Comparison of ENCODE assay signal across 8 mouse cellular contexts in genomic region chr14:105898266-105899111, GRCm38 (mm10). TPM values are rescaled to one million over a fixed set of nuclear protein-coding genes. Genes with fewer than 3 reads are reported as not detected.
DNase-seq lines count a peak whose midpoint lies in the region; ATAC-seq and TF ChIP-seq lines count a peak whose summit lies in the region.

No protein-coding gene starts in this region.

- TF ChIP-seq POLR2A in bone marrow, adult 2 months (IDR thresholded peaks at IDR 0.05; ENCODE audit: borderline replicate concordance, control insufficient read depth, low read depth, low read length), result no peak

- DNase-seq in embryonic facial prominence, embryonic 14.5 days (ENCODE audit: low spot score), result peak; percentile 79
- DNase-seq in heart, embryonic 10.5 days (ENCODE audit: low spot score), result peak; percentile 90
- DNase-seq in midbrain, embryonic 14.5 days, result peak; percentile 92
- DNase-seq in spleen, adult 12 weeks (ENCODE audit: low spot score), result peak; percentile 35

- peak overlapping the region; percentile 30; the same call in 1 of the 2 replicates for H3K27ac ChIP-seq in bone marrow, adult 2 months (ENCODE audit: control insufficient read depth, insufficient read depth, low read depth, low read length, poor library complexity)
- H3K27ac ChIP-seq in embryonic facial prominence, embryonic 14.5 days (replicated peaks; ENCODE audit: low read depth, low read length), result peak overlapping the region; percentile 99
- peak overlapping the region; percentile 98 for H3K27ac ChIP-seq in heart, embryonic 10.5 days
- peak overlapping the region; percentile 99 for H3K27ac ChIP-seq in kidney, embryonic 14.5 days (ENCODE audit: low read depth, low read length)
- H3K27ac ChIP-seq in limb, embryonic 13.5 days, result peak overlapping the region; percentile 99
- peak overlapping the region; percentile 99 for H3K27ac ChIP-seq in midbrain, embryonic 14.5 days (replicated peaks; ENCODE audit: low read depth, low read length)

- peak; percentile 3 for ATAC-seq in embryonic facial prominence, embryonic 14.5 days (ENCODE audit: low read depth)
- ATAC-seq in kidney, embryonic 14.5 days (ENCODE audit: low FRiP score, low TSS enrichment), result peak; percentile 26
- peak; percentile 1; the same call in 1 of the 2 replicates for ATAC-seq in limb, embryonic 13.5 days (ENCODE audit: low FRiP score, low read depth)
- ATAC-seq in midbrain, embryonic 14.5 days (ENCODE audit: low FRiP score, low TSS enrichment), result peak; percentile 21
- no peak for ATAC-seq in erythroid progenitor cell, adult 5-6 weeks (replicated peaks; ENCODE audit: low FRiP score, poor library complexity, severe bottlenecking)

- peaks cover under 1% of the 10 kb centered on the region; the same call in 1 of the 2 replicates for H3K36me3 ChIP-seq in embryonic facial prominence, embryonic 14.5 days (ENCODE audit: control insufficient read depth, insufficient read depth, low read length)
- H3K36me3 ChIP-seq in heart, embryonic 10.5 days, result peaks cover 1% of the 10 kb centered on the region; the same call in 1 of the 2 replicates
- H3K36me3 ChIP-seq in kidney, embryonic 14.5 days (ENCODE audit: control insufficient read depth, insufficient read depth, low read length), result no peaks in the 10 kb centered on the region
- peaks cover under 1% of the 10 kb centered on the region for H3K36me3 ChIP-seq in limb, embryonic 13.5 days
- H3K36me3 ChIP-seq in midbrain, embryonic 14.5 days (ENCODE audit: control insufficient read depth, insufficient read depth, low read length), result no peaks in the 10 kb centered on the region

- H3K9ac ChIP-seq in embryonic facial prominence, embryonic 14.5 days (ENCODE audit: low read depth, low read length), result peak overlapping the region; percentile 97
- peak overlapping the region; percentile 92 for H3K9ac ChIP-seq in kidney, embryonic 14.5 days (ENCODE audit: low read depth, low read length)
- peak overlapping the region; percentile 71 for H3K9ac ChIP-seq in limb, embryonic 13.5 days
- peak overlapping the region; percentile 87 for H3K9ac ChIP-seq in midbrain, embryonic 14.5 days (replicated peaks; ENCODE audit: low read length)

- no peaks in the 10 kb centered on the region for H3K27me3 ChIP-seq in embryonic facial prominence, embryonic 14.5 days (replicated peaks; ENCODE audit: control insufficient read depth, insufficient read depth, low read length)
- no peaks in the 10 kb centered on the region for H3K27me3 ChIP-seq in heart, embryonic 10.5 days (ENCODE audit: insufficient read depth, poor library complexity, severe bottlenecking)
- H3K27me3 ChIP-seq in kidney, embryonic 14.5 days (ENCODE audit: control insufficient read depth, insufficient read depth, low read length), result no peaks in the 10 kb centered on the region
- H3K27me3 ChIP-seq in limb, embryonic 13.5 days, result no peaks in the 10 kb centered on the region
- no peaks in the 10 kb centered on the region for H3K27me3 ChIP-seq in midbrain, embryonic 14.5 days (ENCODE audit: control insufficient read depth, insufficient read depth, low read length)

- WGBS in bone marrow, adult 2 months, result under 1% methylated on average over 58 of the region's 58 CpGs
- WGBS in embryonic facial prominence, embryonic 14.5 days, result under 1% methylated on average over 44 of the region's 58 CpGs
- WGBS in heart, embryonic 10.5 days, result under 1% methylated on average over 58 of the region's 58 CpGs
- WGBS in kidney, embryonic 14.5 days, result under 1% methylated on average over 58 of the region's 58 CpGs
- under 1% methylated on average over 58 of the region's 58 CpGs for WGBS in limb, embryonic 13.5 days
- under 1% methylated on average over 58 of the region's 58 CpGs for WGBS in midbrain, embryonic 14.5 days

- H3K9me3 ChIP-seq in embryonic facial prominence, embryonic 14.5 days (ENCODE audit: control insufficient read depth, low read length), result no peaks in the 10 kb centered on the region
- H3K9me3 ChIP-seq in heart, embryonic 10.5 days, result no peaks in the 10 kb centered on the region
- no peaks in the 10 kb centered on the region for H3K9me3 ChIP-seq in kidney, embryonic 14.5 days (ENCODE audit: control insufficient read depth, low read length)
- H3K9me3 ChIP-seq in limb, embryonic 13.5 days, result 0 out of 2 replicates have a peak, but pooled peaks cover 3% of the 10 kb centered on the region
- H3K9me3 ChIP-seq in midbrain, embryonic 14.5 days (ENCODE audit: control insufficient read depth, low read length), result no peaks in the 10 kb centered on the region

- H3K4me1 ChIP-seq in bone marrow, adult 2 months (ENCODE audit: control insufficient read depth, insufficient read depth, low read length), result no peaks in the 10 kb centered on the region; the same call in 1 of the 2 replicates
- H3K4me1 ChIP-seq in embryonic facial prominence, embryonic 14.5 days (ENCODE audit: control insufficient read depth, insufficient read depth, low read length), result 0 out of 2 replicates have a peak, but pooled peaks cover 4% of the 10 kb centered on the region
- H3K4me1 ChIP-seq in heart, embryonic 10.5 days, result peaks cover 6% of the 10 kb centered on the region; the same call in 1 of the 2 replicates
- H3K4me1 ChIP-seq in kidney, embryonic 14.5 days (ENCODE audit: control insufficient read depth, insufficient read depth, low read length), result no peaks in the 10 kb centered on the region
- H3K4me1 ChIP-seq in limb, embryonic 13.5 days, result peaks cover 6% of the 10 kb centered on the region
- peaks cover 6% of the 10 kb centered on the region; the same call in 1 of the 2 replicates for H3K4me1 ChIP-seq in midbrain, embryonic 14.5 days (ENCODE audit: control insufficient read depth, insufficient read depth, low read length)

- peak; percentile 58 for TF ChIP-seq CTCF in bone marrow, adult 2 months (IDR thresholded peaks at IDR 0.05; ENCODE audit: control insufficient read depth, insufficient read depth, low read length)

- peak overlapping the region; percentile 42 for H3K4me3 ChIP-seq in bone marrow, adult 2 months (replicated peaks; ENCODE audit: control insufficient read depth, low read depth, low read length)
- peak overlapping the region; percentile 77 for H3K4me3 ChIP-seq in embryonic facial prominence, embryonic 14.5 days (ENCODE audit: low read depth, low read length)
- H3K4me3 ChIP-seq in heart, embryonic 10.5 days, result peak overlapping the region; percentile 90
- peak overlapping the region; percentile 96 for H3K4me3 ChIP-seq in kidney, embryonic 14.5 days (ENCODE audit: low read length)
- peak overlapping the region; percentile 96 for H3K4me3 ChIP-seq in limb, embryonic 13.5 days
- H3K4me3 ChIP-seq in midbrain, embryonic 14.5 days (replicated peaks; ENCODE audit: low read depth, low read length), result peak overlapping the region; percentile 79

- H3K4me2 ChIP-seq in embryonic facial prominence, embryonic 14.5 days (ENCODE audit: low read depth, low read length), result peak overlapping the region; percentile 98
- peak overlapping the region; percentile 86 for H3K4me2 ChIP-seq in kidney, embryonic 14.5 days (replicated peaks; ENCODE audit: low read depth, low read length)
- peak overlapping the region; percentile 89 for H3K4me2 ChIP-seq in limb, embryonic 13.5 days (replicated peaks)
- H3K4me2 ChIP-seq in midbrain, embryonic 14.5 days (ENCODE audit: low read length), result peak overlapping the region; percentile 98

RNA-seq across cellular contexts. Expression of gene Spry2, which starts 1.9 kb away (rescaled TPM):
- 6.2 and 14.5 TPM in 2 replicates for polyA plus RNA-seq in bone marrow, adult 2 months (2011; ENCODE audit: insufficient read depth, insufficient read length, low replicate concordance, missing spikeins)
- 53.9 and 65.2 TPM in 2 replicates for polyA plus RNA-seq in embryonic facial prominence, embryonic 14.5 days (2014; fragmentation: Nextera tagmentation; extraction: Ambion mirVana)
- 23.9 and 48.3 TPM in 2 replicates for polyA plus RNA-seq in heart, embryonic 10.5 days (2016; fragmentation: Nextera tagmentation; extraction: Ambion mirVana)
- polyA plus RNA-seq in kidney, embryonic 14.5 days (2014; fragmentation: Nextera tagmentation; extraction: Ambion mirVana), result 56.3 and 77.5 TPM in 2 replicates
- 97.7 and 98.7 TPM in 2 replicates for polyA plus RNA-seq in limb, embryonic 13.5 days (2015; fragmentation: Nextera tagmentation; extraction: Ambion mirVana)
- 39.5 and 40.1 TPM in 2 replicates for polyA plus RNA-seq in midbrain, embryonic 14.5 days (2014; fragmentation: Nextera tagmentation; extraction: Ambion mirVana)
- total RNA-seq in erythroid progenitor cell, adult 5-6 weeks (2015; ENCODE audit: low replicate concordance), result 5.0 and 5.9 TPM in 2 replicates
- 4.6 TPM in 1 of 2 replicates, not detected in the other for total RNA-seq in erythroid progenitor cell, adult 5-6 weeks (2017; ENCODE audit: low replicate concordance)

Comparison
In these comparisons a context has a peak if more than half of its experiments do, and no peak if none do; other contexts are left out.
1. H3K27ac ChIP-seq: peak in every context shown above with its lines; median percentile 99 in embryonic facial prominence, embryonic 14.5 days; 99 in kidney, embryonic 14.5 days; 99 in limb, embryonic 13.5 days; 99 in midbrain, embryonic 14.5 days; 98 in heart, embryonic 10.5 days; 30 in bone marrow, adult 2 months.
2. H3K4me3 ChIP-seq: peak in every context shown above with its lines; median percentile 96 in kidney, embryonic 14.5 days; 96 in limb, embryonic 13.5 days; 90 in heart, embryonic 10.5 days; 79 in midbrain, embryonic 14.5 days; 77 in embryonic facial prominence, embryonic 14.5 days; 42 in bone marrow, adult 2 months.
3. DNase-seq: peak in every context shown above with its lines; median percentile 92 in midbrain, embryonic 14.5 days; 90 in heart, embryonic 10.5 days; 79 in embryonic facial prominence, embryonic 14.5 days; 35 in spleen, adult 12 weeks.